Mouse (Mus musculus) liver, embryonic 16.5 days (tissue): ENCODE results near the gene Slc26a9. TPM values are rescaled to one million over a fixed set of nuclear protein-coding genes. Genes with fewer than 3 reads are reported as not detected.
"Not testable (repeated sequence)": the region's sequence is repeated elsewhere in the genome, so short reads cannot be mapped to it uniquely, and the experiment has no call there.

Experiments
- ATAC-seq: fragments of 200-750 bp; cut with Nextera tagmentation; 2 replicates; pipeline ENCODE4 v1.8.0; 2017; ENCODE audit warnings: low read depth, mild to moderate bottlenecking, moderate number of reproducible peaks, moderate library complexity
- H3K27ac ChIP-seq: fragments of 300-500 bp; sonication (generic); 2 replicates; pipeline ENCODE4 v1.5.1; 2014; ENCODE audit warnings: mild to moderate bottlenecking, low read length
- H3K27me3 ChIP-seq: fragments of 300-500 bp; sonication (generic); 2 replicates; pipeline ENCODE4 v1.6.1; 2014; ENCODE audit warnings: low read depth, low read length, mixed read lengths; ENCODE audit not compliant: control insufficient read depth, insufficient read depth
- H3K36me3 ChIP-seq: fragments of 300-500 bp; sonication (generic); 2 replicates; pipeline ENCODE4 v1.6.1; 2014; ENCODE audit warnings: mild to moderate bottlenecking; ENCODE audit not compliant: control insufficient read depth, insufficient read depth
- H3K4me1 ChIP-seq: fragments of 300-500 bp; sonication (generic); 2 replicates; pipeline ENCODE4 v1.6.1; 2014; ENCODE audit warnings: low read depth, low read length, mixed read lengths; ENCODE audit not compliant: control insufficient read depth
- H3K4me2 ChIP-seq: fragments of 300-500 bp; sonication (generic); 2 replicates; pipeline ENCODE4 v1.6.1; 2014; ENCODE audit warnings: low read depth, low read length, mixed read lengths
- H3K4me3 ChIP-seq: fragments of 300-500 bp; sonication (generic); 2 replicates; pipeline ENCODE4 v1.5.1; 2014; ENCODE audit warnings: low read depth, mild to moderate bottlenecking, low read length
- H3K9ac ChIP-seq: fragments of 300-500 bp; sonication (generic); 2 replicates; pipeline ENCODE4 v1.6.1; 2014; ENCODE audit warnings: low read depth, low read length
- H3K9me3 ChIP-seq: fragments of 300-500 bp; sonication (generic); replicated peaks from 2 replicates; pipeline ENCODE4 v1.6.1; 2016; ENCODE audit warnings: low read length; ENCODE audit not compliant: control insufficient read depth
- WGBS: fragments of 180-500 bp; shearing (Covaris S2); extraction: QIAGEN DNeasy Blood & Tissue Kit; methylation state at CpG from one replicate; pipeline ENCODE4 v1.1.7; 2014; ENCODE audit not compliant: insufficient replicate concordance; 5-methylcytosine and 5-hydroxymethylcytosine counted together
- polyA plus RNA-seq: library from polyadenylated mRNA; unstranded; fragments of >200 nt; fragmentation: Nextera tagmentation; extraction: Ambion mirVana; gene quantifications from 2 replicates; pipeline ENCODE4 v1.2.1, GENCODE M21; 2015

Gene Slc26a9
- polyA plus RNA-seq, 1 experiment from 2014 or later: 0.06 TPM

- WGBS: 43% methylated on average over 2 of the region's 2 CpGs
- no peak for ATAC-seq
- Histone ChIP-seq H3K27me3 (no peaks in the 10 kb centered on the region), H3K4me3 (no peak overlapping the region), H3K4me2 (no peak overlapping the region), H3K36me3 (no peaks in the 10 kb centered on the region), H3K4me1 (no peaks in the 10 kb centered on the region), H3K27ac (no peak overlapping the region), H3K9ac (no peak overlapping the region), H3K9me3 (no peaks in the 10 kb centered on the region)
These were observed 65.8 kb downstream of the Slc26a9 start for GRCm38 (mm10) chr1:131809651-131810050.

GRCm38 (mm10) chr1:131811393-131811792 is 67.6 kb downstream of the Slc26a9 start:
- H3K4me2 ChIP-seq: no peak overlapping the region
- H3K36me3 ChIP-seq: no peaks in the 10 kb centered on the region
- no peaks in the 10 kb centered on the region for H3K9me3 ChIP-seq
- no peak overlapping the region for H3K27ac ChIP-seq
- H3K4me3 ChIP-seq: no peak overlapping the region
- no peaks in the 10 kb centered on the region for H3K4me1 ChIP-seq
- WGBS: 73% methylated on average over 1 of the region's 1 CpGs
- no peak for ATAC-seq
- no peak overlapping the region for H3K9ac ChIP-seq
- H3K27me3 ChIP-seq: no peaks in the 10 kb centered on the region

GRCm38 (mm10) chr1:131812006-131812405 is 68.2 kb downstream of the Slc26a9 start:
- Histone ChIP-seq H3K4me1 (no peaks in the 10 kb centered on the region), H3K36me3 (no peaks in the 10 kb centered on the region), H3K27ac (no peak overlapping the region), H3K27me3 (no peaks in the 10 kb centered on the region), H3K4me2 (no peak overlapping the region), H3K4me3 (no peak overlapping the region), H3K9me3 (no peaks in the 10 kb centered on the region), H3K9ac (no peak overlapping the region)
- WGBS: 49% methylated on average over 9 of the region's 9 CpGs
- no peak for ATAC-seq

- H3K4me1 ChIP-seq: no peaks in the 10 kb centered on the region
- no peak overlapping the region for H3K27ac ChIP-seq
- no peak for ATAC-seq
- no peak overlapping the region for H3K4me2 ChIP-seq
- WGBS: 65% methylated on average over 9 of the region's 9 CpGs
- H3K9me3 ChIP-seq: no peaks in the 10 kb centered on the region
- no peak overlapping the region for H3K4me3 ChIP-seq
- no peak overlapping the region for H3K9ac ChIP-seq
- no peaks in the 10 kb centered on the region for H3K36me3 ChIP-seq
- H3K27me3 ChIP-seq: no peaks in the 10 kb centered on the region
These were observed 68.9 kb downstream of the Slc26a9 start for GRCm38 (mm10) chr1:131812631-131813295.

GRCm38 (mm10) chr1:131813731-131814130 is 69.9 kb downstream of the Slc26a9 start:
- Histone ChIP-seq H3K9me3 (no peaks in the 10 kb centered on the region), H3K4me2 (no peak overlapping the region), H3K4me3 (no peak overlapping the region), H3K4me1 (no peaks in the 10 kb centered on the region), H3K27ac (no peak overlapping the region), H3K27me3 (no peaks in the 10 kb centered on the region), H3K9ac (no peak overlapping the region), H3K36me3 (no peaks in the 10 kb centered on the region)
- WGBS: 64% methylated on average over 4 of the region's 4 CpGs
- ATAC-seq: no peak

- Histone ChIP-seq H3K36me3 (no peaks in the 10 kb centered on the region), H3K9me3 (no peaks in the 10 kb centered on the region), H3K4me3 (no peak overlapping the region), H3K9ac (no peak overlapping the region), H3K27me3 (no peaks in the 10 kb centered on the region), H3K4me1 (no peaks in the 10 kb centered on the region), H3K27ac (no peak overlapping the region), H3K4me2 (no peak overlapping the region)
- no peak for ATAC-seq
- WGBS: 48% methylated on average over 3 of the region's 3 CpGs
These were observed 70.4 kb downstream of the Slc26a9 start for GRCm38 (mm10) chr1:131814191-131814590.

- WGBS: 61% methylated on average over 6 of the region's 6 CpGs
- ATAC-seq: no peak
- Histone ChIP-seq H3K9me3 (no peaks in the 10 kb centered on the region), H3K4me2 (no peak overlapping the region), H3K27ac (no peak overlapping the region), H3K9ac (no peak overlapping the region), H3K4me3 (no peak overlapping the region), H3K27me3 (no peaks in the 10 kb centered on the region), H3K36me3 (no peaks in the 10 kb centered on the region), H3K4me1 (no peaks in the 10 kb centered on the region)
These were observed 73.1 kb downstream of the Slc26a9 start for GRCm38 (mm10) chr1:131816886-131817285.

- not testable (repeated sequence) for H3K9ac ChIP-seq, H3K27me3 ChIP-seq, H3K27ac ChIP-seq, H3K4me2 ChIP-seq, H3K4me1 ChIP-seq, ATAC-seq, H3K36me3 ChIP-seq, H3K4me3 ChIP-seq, H3K9me3 ChIP-seq
- WGBS: 62% methylated on average over 8 of the region's 9 CpGs
These were observed 76.5 kb downstream of the Slc26a9 start for GRCm38 (mm10) chr1:131820353-131820752.

GRCm38 (mm10) chr1:131820887-131821328 is 77.1 kb downstream of the Slc26a9 start:
- no peak for ATAC-seq
- no peaks in the 10 kb centered on the region for H3K4me1 ChIP-seq
- no peak overlapping the region for H3K4me3 ChIP-seq
- no peaks in the 10 kb centered on the region for H3K27me3 ChIP-seq
- WGBS: 69% methylated on average over 10 of the region's 10 CpGs
- H3K36me3 ChIP-seq: no peaks in the 10 kb centered on the region
- H3K4me2 ChIP-seq: no peak overlapping the region
- no peaks in the 10 kb centered on the region for H3K9me3 ChIP-seq
- no peak overlapping the region for H3K27ac ChIP-seq
- no peak overlapping the region for H3K9ac ChIP-seq
